Mouse (Mus musculus): ENCODE data around the gene Dusp2.

DNA sequence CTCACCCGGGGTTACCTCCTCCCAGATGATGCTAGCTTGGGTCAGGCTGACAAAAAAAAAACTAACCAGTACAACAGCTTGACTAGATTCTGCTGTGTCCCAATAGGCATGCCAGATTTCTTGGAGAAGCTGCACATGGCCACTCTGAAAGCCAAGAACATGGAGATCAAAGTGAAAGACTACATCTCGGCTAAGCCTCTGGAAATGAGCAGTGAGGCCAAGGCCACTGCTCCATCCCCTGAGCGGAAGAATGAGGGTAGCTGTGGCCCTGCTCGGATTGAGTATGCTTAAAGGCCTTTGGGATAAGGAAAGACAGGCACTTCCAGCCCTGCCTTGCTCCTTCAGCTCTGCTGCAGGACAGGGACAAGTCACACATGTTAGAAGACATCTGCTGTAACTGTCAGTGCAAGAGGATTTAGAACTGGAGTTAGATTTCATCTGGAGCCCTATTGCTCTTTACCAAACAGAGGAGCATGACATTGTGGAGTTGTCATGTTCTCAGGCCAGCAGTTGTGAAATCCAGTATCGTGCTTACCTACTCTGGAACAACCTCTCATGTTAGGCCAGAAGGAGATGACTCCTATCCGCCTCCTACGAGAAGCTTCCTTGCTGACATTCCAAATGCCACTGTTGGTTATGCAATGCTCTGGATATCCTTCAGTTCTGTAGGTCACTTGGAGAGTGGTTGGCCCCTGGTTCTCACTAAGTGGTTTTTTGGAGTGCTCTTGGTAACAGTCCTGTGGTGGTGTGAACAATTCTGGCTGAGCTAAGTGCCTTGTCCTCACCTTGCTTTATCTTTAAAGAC is 38.8 kb upstream of the Dusp2 start:
- TF ChIP-seq CTCF (IDR thresholded peaks at IDR 0.05; ENCODE audit: insufficient read depth, low read depth, low read length) (no peak), POLR2A (IDR thresholded peaks at IDR 0.05; ENCODE audit: insufficient read depth, low read depth, low read length) (no peak)
